Mouse (Mus musculus) heart, embryonic 11.5 days (tissue): ENCODE measurements around the gene Manbal. TPM values are rescaled to one million over a fixed set of nuclear protein-coding genes. Genes with fewer than 3 reads are reported as not detected.
A peak's percentile ranks its signal among the peaks of the same experiment; 100 is the strongest.

Experiments
- ATAC-seq: fragments of 200-750 bp; cut with Nextera tagmentation; replicated peaks from 2 replicates; pipeline ENCODE4 v1.8.0; 2017; ENCODE audit warnings: moderate library complexity; ENCODE audit not compliant: insufficient number of reproducible peaks, low FRiP score, low TSS enrichment
- H3K27ac ChIP-seq: fragments of 300-500 bp; sonication (generic); 2 replicates; pipeline ENCODE4 v1.5.1; 2014; ENCODE audit warnings: mild to moderate bottlenecking, low read depth, low read length
- H3K27me3 ChIP-seq: fragments of 300-500 bp; sonication (generic); 2 replicates; pipeline ENCODE4 v1.6.1; 2014; ENCODE audit warnings: mild to moderate bottlenecking, low read length, mixed read lengths; ENCODE audit not compliant: control insufficient read depth, insufficient read depth
- H3K36me3 ChIP-seq: fragments of 300-500 bp; sonication (generic); 2 replicates; pipeline ENCODE4 v1.6.1; 2014; ENCODE audit warnings: mild to moderate bottlenecking, low read length, moderate library complexity, mixed read lengths; ENCODE audit not compliant: control insufficient read depth, insufficient read depth
- H3K4me1 ChIP-seq: fragments of 300-500 bp; sonication (generic); 2 replicates; pipeline ENCODE4 v1.6.1; 2014; ENCODE audit warnings: low read length; ENCODE audit not compliant: control insufficient read depth, insufficient read depth
- H3K4me2 ChIP-seq: fragments of 300-500 bp; sonication (generic); 2 replicates; pipeline ENCODE4 v1.6.1; 2014; ENCODE audit warnings: mild to moderate bottlenecking, moderate library complexity
- H3K4me3 ChIP-seq: fragments of 300-500 bp; sonication (generic); 2 replicates; pipeline ENCODE4 v1.5.1; 2014; ENCODE audit warnings: low read depth, low read length
- H3K9ac ChIP-seq: fragments of 300-500 bp; sonication (generic); 2 replicates; pipeline ENCODE4 v1.6.1; 2014; ENCODE audit warnings: mild to moderate bottlenecking, low read depth, low read length, moderate library complexity
- H3K9me3 ChIP-seq: fragments of 300-500 bp; sonication (generic); replicated peaks from 2 replicates; pipeline ENCODE4 v1.6.1; 2016; ENCODE audit warnings: low read length; ENCODE audit not compliant: control insufficient read depth
- WGBS: fragments of 180-500 bp; shearing (Covaris S2); extraction: QIAGEN DNeasy Blood & Tissue Kit; methylation state at CpG from one replicate; pipeline ENCODE4 v1.1.7; 2014; ENCODE audit not compliant: insufficient replicate concordance; 5-methylcytosine and 5-hydroxymethylcytosine counted together
- polyA plus RNA-seq: library from polyadenylated mRNA; unstranded; fragments of >200 nt; fragmentation: Nextera tagmentation; extraction: Ambion mirVana; gene quantifications from 2 replicates; pipeline ENCODE4 v1.2.1, GENCODE M21; 2014

Gene Manbal
- 29.8 and 35.8 TPM in 2 replicates for polyA plus RNA-seq

- Histone ChIP-seq H3K36me3 (no peaks in the 10 kb centered on the region), H3K9ac (peak within 1 kb of the TSS; percentile 94), H3K9me3 (no peaks in the 10 kb centered on the region), H3K27ac (peak within 1 kb of the TSS; percentile 81), H3K4me1 (peaks cover 21% of the 10 kb centered on the region), H3K4me3 (peak within 1 kb of the TSS; percentile 90), H3K27me3 (no peaks in the 10 kb centered on the region), H3K4me2 (peak within 1 kb of the TSS; percentile 91)
- 4% methylated on average over 42 of the region's 42 CpGs for WGBS
- ATAC-seq, result peak; percentile 84
These were observed at the start of gene Manbal for GRCm38 (mm10) chr2:157367184-157367893. Manbal (plus strand) TSS chr2:157367594.

- H3K36me3 ChIP-seq, result peaks cover 44% of the 10 kb centered on the region
- no peaks in the 10 kb centered on the region for H3K4me1 ChIP-seq
- no peak overlapping the region for H3K27ac ChIP-seq
- WGBS, result 88% methylated on average over 8 of the region's 8 CpGs
- no peaks in the 10 kb centered on the region for H3K27me3 ChIP-seq
- no peaks in the 10 kb centered on the region for H3K9me3 ChIP-seq
- H3K4me2 ChIP-seq, result no peak overlapping the region
- ATAC-seq, result no peak
- H3K9ac ChIP-seq, result no peak overlapping the region
- no peak overlapping the region for H3K4me3 ChIP-seq
These were observed 47.3 kb upstream of the Manbal start for GRCm38 (mm10) chr2:157320135-157320534.

- Histone ChIP-seq H3K9ac (no peak overlapping the region), H3K4me2 (no peak overlapping the region), H3K4me1 (no peaks in the 10 kb centered on the region), H3K27me3 (no peaks in the 10 kb centered on the region), H3K36me3 (peaks cover 42% of the 10 kb centered on the region), H3K9me3 (no peaks in the 10 kb centered on the region), H3K27ac (no peak overlapping the region), H3K4me3 (no peak overlapping the region)
- 74% methylated on average over 5 of the region's 5 CpGs for WGBS
- no peak for ATAC-seq
These were observed 46.5 kb upstream of the Manbal start for GRCm38 (mm10) chr2:157320886-157321285.

GRCm38 (mm10) chr2:157322029-157322766, 45.2 kb upstream of the Manbal start:
- H3K36me3 ChIP-seq, result peaks cover 42% of the 10 kb centered on the region
- no peak overlapping the region for H3K27ac ChIP-seq
- H3K9ac ChIP-seq, result no peak overlapping the region
- no peaks in the 10 kb centered on the region for H3K9me3 ChIP-seq
- no peaks in the 10 kb centered on the region for H3K4me1 ChIP-seq
- no peaks in the 10 kb centered on the region for H3K27me3 ChIP-seq
- H3K4me2 ChIP-seq, result no peak overlapping the region
- no peak for ATAC-seq
- 93% methylated on average over 5 of the region's 5 CpGs for WGBS
- no peak overlapping the region for H3K4me3 ChIP-seq

GRCm38 (mm10) chr2:157325238-157325637, 42.2 kb upstream of the Manbal start:
- H3K4me1 ChIP-seq, result peaks cover 8% of the 10 kb centered on the region; the same call in 1 of the 2 replicates
- H3K4me3 ChIP-seq, result no peak overlapping the region
- no peak overlapping the region for H3K4me2 ChIP-seq
- no peaks in the 10 kb centered on the region for H3K27me3 ChIP-seq
- H3K27ac ChIP-seq, result no peak overlapping the region
- WGBS, result 83% methylated on average over 2 of the region's 2 CpGs
- H3K9ac ChIP-seq, result no peak overlapping the region
- no peak for ATAC-seq
- H3K9me3 ChIP-seq, result no peaks in the 10 kb centered on the region
- peaks cover 27% of the 10 kb centered on the region for H3K36me3 ChIP-seq

- 39% methylated on average over 5 of the region's 5 CpGs for WGBS
- Histone ChIP-seq H3K4me2 (no peak overlapping the region), H3K36me3 (peaks cover 14% of the 10 kb centered on the region), H3K4me1 (peaks cover 8% of the 10 kb centered on the region; the same call in 1 of the 2 replicates), H3K27me3 (no peaks in the 10 kb centered on the region), H3K9ac (peak overlapping the region; percentile 34; the same call in 1 of the 2 replicates), H3K9me3 (no peaks in the 10 kb centered on the region), H3K27ac (no peak overlapping the region), H3K4me3 (no peak overlapping the region)
- ATAC-seq, result no peak
These were observed 39.3 kb upstream of the Manbal start for GRCm38 (mm10) chr2:157328106-157328505.

GRCm38 (mm10) chr2:157328570-157328969, 38.8 kb upstream of the Manbal start:
- Histone ChIP-seq H3K27ac (no peak overlapping the region), H3K9ac (peak overlapping the region; percentile 34; the same call in 1 of the 2 replicates)

GRCm38 (mm10) chr2:157332059-157332458, 35.3 kb upstream of the Manbal start:
- no peaks in the 10 kb centered on the region; the same call in 1 of the 2 replicates for H3K36me3 ChIP-seq
- no peak overlapping the region for H3K27ac ChIP-seq
- H3K4me3 ChIP-seq, result no peak overlapping the region
- no peaks in the 10 kb centered on the region for H3K27me3 ChIP-seq
- ATAC-seq, result no peak
- peaks cover 8% of the 10 kb centered on the region; the same call in 1 of the 2 replicates for H3K4me1 ChIP-seq
- H3K4me2 ChIP-seq, result no peak overlapping the region
- no peaks in the 10 kb centered on the region for H3K9me3 ChIP-seq
- H3K9ac ChIP-seq, result no peak overlapping the region
- WGBS, result 70% methylated on average over 5 of the region's 5 CpGs

More at GRCm38 (mm10) chr2:157328570-157328969, 38.8 kb upstream of the Manbal start:
- no peaks in the 10 kb centered on the region for H3K9me3 ChIP-seq
- no peak overlapping the region for H3K4me3 ChIP-seq
- no peak for ATAC-seq
- no peaks in the 10 kb centered on the region for H3K27me3 ChIP-seq
- 27% methylated on average over 11 of the region's 11 CpGs for WGBS
- peaks cover 8% of the 10 kb centered on the region; the same call in 1 of the 2 replicates for H3K4me1 ChIP-seq
- H3K4me2 ChIP-seq, result no peak overlapping the region; the same call in 1 of the 2 replicates
- peaks cover 11% of the 10 kb centered on the region for H3K36me3 ChIP-seq
